Mouse (Mus musculus): ENCODE data around the gene Myl6.
"Not testable (repeated sequence)": the region's sequence is repeated elsewhere in the genome, so short reads cannot be mapped to it uniquely, and the experiment has no call there.

The Myl6 gene

DNA sequence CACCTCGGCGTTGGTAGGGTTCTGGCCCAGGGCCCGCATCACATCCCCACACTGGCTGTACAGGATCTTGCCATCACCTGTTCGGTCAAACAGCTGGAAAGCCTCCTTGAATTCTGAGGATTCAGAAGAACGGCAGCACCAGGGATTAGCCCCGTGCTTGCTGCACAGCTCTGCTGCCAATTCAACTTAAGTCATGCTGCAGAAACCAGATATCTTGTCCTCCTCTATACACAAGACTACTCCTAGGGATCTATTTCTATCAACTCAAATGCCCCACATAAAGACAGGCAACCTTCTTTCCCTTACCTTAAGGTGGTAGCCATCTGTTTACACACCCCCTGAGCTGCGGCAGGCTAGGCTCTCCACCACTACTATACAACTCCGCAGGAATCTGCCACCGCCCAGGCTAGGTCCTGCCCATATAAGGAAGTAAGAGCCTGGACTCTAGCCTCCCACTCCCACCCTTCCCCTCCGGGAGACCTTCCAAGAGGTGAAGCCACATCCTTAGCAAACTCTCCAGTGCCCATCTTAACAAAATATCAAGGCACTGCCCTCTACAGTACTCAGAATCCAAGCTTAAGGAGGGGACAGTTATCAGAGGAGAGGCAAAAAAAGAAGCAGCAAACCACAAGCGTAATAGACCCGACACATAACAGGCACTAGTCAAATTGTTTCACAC, 1.2 kb downstream of the Myl6 start:
- in situ Hi-C loops (cut with MboI; ENCODE audit: low pct_unique_long_range_greater_than_20kb in 1 of 2, low sequenced_read_pairs in 2 of 2, unreplicated experiment in 1 of 2): no loop called here

DNA sequence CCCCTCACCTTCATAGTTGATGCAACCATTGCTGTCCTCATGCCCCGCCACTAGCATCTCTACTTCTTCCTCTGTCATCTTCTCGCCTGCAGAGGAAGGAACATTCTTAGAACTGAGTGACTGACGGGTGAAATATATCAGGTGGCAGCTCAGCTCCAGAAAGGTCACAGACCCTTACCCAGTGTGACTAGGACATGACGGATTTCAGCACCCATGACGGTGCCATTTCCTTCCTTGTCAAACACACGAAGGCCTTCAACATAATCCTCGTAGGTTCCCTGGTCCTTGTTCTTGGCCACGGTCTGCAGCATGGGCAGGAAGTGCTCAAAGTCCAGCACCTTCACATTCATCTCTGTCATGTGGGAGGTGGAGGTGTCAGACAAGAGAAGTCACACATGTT, 1.9 kb downstream of the Myl6 start:
- in situ Hi-C loops (cut with MboI; ENCODE audit: low pct_unique_long_range_greater_than_20kb in 1 of 2, low sequenced_read_pairs in 2 of 2, unreplicated experiment in 1 of 2): not testable (repeated sequence)

DNA sequence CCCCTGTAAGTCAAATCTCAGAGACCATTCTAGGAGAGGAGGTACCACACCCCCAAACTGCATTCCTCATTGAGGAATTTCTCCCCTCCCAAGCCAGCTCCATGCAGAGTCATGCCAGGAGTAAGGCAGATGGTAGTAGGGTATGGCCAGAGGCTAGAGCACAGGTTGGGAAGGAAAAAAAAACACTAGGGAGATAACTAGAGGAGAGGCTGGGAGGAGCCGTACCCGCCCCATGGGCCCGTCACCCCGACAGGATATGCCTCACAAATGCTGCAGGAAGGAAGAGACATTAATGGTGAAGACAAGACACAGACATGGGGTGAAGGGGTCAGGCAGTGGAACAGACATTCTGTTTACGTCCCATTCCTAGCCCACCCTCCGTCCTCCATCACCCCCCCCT, 2.5 kb downstream of the Myl6 start:
- in situ Hi-C loops (cut with MboI; ENCODE audit: low pct_unique_long_range_greater_than_20kb in 1 of 2, low sequenced_read_pairs in 2 of 2, unreplicated experiment in 1 of 2): no loop called here

DNA sequence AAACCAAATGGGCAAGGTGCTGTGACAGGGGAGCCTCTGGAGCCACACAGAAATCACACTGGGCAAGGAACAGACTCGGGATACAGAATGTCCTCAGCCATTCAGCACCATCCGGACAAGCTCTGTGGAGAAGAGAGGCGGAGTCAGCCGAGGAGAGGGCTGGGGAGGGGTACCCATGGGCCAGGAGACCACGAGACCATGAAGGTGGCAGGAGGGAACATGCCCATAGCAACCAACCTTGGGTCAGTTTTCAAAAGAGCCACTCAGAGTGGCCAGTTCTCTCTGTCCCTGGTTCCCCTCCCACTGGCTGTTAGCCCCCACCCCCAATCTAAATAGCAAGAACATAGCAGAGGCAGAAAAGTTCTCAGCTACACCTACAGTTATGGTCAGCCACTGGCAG, 3.0 kb downstream of the Myl6 start:
- in situ Hi-C loops (cut with MboI; ENCODE audit: low pct_unique_long_range_greater_than_20kb in 1 of 2, low sequenced_read_pairs in 2 of 2, unreplicated experiment in 1 of 2): no loop called here

DNA sequence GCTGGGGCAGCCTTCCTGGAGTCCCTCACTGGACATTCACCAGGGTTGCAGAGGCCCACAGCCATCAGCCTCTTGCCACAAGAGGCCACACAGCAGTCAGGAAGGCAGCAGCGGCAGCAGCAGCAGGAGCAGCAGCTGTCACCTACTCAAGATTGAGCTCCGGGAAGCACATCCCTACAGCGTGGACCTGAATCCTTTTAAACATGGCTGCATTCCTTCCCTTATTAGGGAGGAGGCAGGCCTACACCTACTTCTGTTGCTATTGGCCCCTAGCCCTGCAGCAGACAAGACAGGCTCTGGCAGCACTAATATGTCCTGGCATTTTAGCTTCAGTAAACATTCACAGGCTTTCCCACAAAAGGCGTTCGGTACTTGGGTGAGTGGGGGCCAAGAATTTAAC, 3.7 kb downstream of the Myl6 start:
- in situ Hi-C loops (cut with MboI; ENCODE audit: low pct_unique_long_range_greater_than_20kb in 1 of 2, low sequenced_read_pairs in 2 of 2, unreplicated experiment in 1 of 2): no loop called here

DNA sequence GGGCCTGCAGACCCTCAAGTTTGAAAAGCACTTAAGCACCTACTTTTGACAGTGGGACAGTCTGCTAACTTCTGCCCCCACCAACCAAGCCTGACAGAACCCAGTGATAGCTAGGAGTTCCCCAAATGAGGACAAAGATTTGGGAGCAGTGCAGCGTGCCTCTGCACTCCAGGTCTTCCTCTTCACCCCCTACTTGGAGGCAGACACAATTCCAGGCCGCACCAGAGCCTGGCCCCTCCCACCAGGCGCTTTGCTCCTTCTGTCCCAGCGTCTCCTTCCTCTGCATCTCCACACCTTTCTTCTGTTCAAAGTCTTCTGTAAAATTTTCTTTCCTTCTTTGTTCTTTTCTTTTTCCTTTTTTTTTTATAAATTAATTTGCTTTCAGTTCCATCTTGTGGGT, 4.2 kb downstream of the Myl6 start:
- in situ Hi-C loops (cut with MboI; ENCODE audit: low pct_unique_long_range_greater_than_20kb in 1 of 2, low sequenced_read_pairs in 2 of 2, unreplicated experiment in 1 of 2): no loop called here

DNA sequence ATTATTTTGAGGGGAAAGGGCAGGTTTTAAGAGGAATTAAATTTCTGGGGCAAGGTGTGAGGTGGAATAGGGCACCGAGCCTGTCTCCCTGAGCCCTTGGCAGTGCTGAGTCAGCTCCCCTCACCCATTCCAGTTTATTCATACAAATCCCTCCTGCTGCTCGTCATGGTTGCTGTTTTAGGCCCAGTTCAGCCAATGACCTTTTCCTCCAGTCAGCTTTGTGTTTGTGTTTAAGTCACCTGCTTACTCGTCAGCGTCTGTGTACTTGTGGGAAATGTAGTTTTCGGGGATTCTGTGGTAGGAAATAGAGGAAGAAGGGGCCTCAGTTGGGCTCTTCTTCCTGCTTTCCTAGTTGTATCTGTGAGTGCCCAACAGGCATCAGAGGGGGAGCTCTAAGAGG, 4.6 kb downstream of the Myl6 start:
- in situ Hi-C loops (cut with MboI; ENCODE audit: low pct_unique_long_range_greater_than_20kb in 1 of 2, low sequenced_read_pairs in 2 of 2, unreplicated experiment in 1 of 2): no loop called here

DNA sequence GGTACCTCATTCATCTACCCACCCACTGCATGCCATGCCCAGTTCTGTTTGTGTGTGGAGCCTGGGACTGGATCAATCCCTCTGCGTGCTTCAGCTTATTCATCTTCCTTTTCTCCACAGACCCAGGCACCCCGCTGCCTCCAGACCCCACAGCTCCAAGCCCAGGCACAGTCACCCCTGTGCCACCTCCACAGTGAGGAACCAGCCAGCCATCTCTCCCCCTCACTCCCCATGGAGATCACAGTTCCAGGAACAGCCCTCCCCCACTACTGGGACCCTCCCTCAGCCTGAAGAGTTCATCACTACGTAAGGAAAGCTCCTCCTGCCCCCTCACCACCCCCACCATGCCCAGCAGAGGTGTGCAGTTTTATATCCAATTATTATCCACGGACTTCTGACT, 5.2 kb downstream of the Myl6 start:
- in situ Hi-C loops (cut with MboI; ENCODE audit: low pct_unique_long_range_greater_than_20kb in 1 of 2, low sequenced_read_pairs in 2 of 2, unreplicated experiment in 1 of 2): no loop called here

DNA sequence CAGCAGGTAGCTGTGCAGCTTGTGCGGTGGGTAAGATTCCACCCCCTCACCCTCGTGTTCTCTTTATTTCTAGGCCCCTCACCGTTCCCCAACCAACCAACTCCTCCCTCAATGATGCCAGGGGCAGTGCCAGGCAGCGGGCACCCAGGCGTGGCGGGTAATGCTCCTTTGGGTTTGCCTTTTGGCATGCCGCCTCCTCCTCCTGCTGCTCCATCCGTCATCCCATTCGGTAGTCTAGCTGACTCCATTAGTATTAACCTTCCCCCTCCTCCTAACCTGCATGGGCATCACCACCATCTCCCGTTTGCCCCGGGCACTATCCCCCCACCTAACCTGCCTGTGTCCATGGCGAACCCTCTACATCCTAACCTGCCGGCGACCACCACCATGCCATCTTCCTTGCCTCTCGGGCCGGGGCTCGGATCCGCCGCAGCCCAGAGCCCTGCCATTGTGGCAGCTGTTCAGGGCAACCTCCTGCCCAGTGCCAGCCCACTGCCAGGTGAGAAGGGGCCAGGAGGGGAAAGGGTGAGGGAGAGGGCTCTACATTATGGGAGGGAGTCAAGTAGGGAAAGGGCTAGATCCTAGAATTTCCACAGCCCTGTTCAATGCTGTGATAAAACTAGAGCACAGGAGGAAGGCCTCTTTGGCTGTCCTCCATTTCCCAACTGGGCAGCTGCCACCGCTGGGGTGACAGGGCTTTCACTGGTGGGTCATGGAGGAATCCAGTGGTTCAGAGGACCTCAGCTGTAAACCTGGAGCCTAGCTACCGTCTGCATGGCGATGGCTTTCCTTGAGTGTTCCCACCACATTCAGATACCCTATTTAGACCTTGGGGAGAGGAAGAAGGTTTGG, 5.9 kb downstream of the Myl6 start:
- in situ Hi-C loops (cut with MboI; ENCODE audit: low pct_unique_long_range_greater_than_20kb in 1 of 2, low sequenced_read_pairs in 2 of 2, unreplicated experiment in 1 of 2): no loop called here

DNA sequence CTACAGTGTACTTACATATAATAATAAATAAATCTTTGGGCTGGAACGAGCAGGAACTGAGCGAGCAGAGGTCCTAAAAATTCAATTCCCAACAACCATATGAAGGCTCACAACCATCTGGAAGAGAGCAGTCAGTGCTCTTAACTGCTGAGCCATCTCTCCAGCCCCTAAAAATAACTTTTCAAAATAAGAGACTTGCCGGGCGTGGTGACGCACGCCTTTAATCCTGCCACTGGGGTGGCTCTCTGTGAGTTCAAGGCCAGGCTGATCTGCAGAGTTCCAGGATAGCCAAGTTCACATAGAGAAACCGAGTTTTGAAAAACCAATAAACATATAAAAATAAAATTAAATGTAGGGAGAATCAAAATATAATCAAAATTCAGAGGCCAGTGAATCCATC, 7.6 kb downstream of the Myl6 start:
- in situ Hi-C loops (cut with MboI; ENCODE audit: low pct_unique_long_range_greater_than_20kb in 1 of 2, low sequenced_read_pairs in 2 of 2, unreplicated experiment in 1 of 2): no loop called here

DNA sequence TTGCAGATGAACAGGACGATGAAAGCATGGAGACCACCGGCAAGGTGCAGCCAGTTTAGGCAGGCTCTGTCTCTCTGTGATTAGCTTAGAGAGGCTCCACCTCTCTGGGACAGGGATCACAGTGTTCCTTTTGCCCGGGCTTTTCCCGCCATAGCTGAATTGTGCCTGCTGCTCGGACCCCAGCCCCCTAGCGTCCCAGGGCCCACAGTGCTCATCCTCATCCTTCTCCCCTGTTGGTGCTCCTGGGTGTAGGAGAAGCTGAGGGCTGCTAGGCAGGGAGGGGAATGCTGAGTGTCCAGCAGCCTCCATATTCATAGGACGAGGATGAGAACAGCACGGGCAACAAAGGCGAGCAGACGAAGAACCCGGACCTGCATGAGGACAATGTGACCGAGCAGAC, 19.6 kb downstream of the Myl6 start:
- in situ Hi-C loops (cut with MboI; ENCODE audit: low pct_unique_long_range_greater_than_20kb in 1 of 2, low sequenced_read_pairs in 2 of 2, unreplicated experiment in 1 of 2): no loop called here

DNA sequence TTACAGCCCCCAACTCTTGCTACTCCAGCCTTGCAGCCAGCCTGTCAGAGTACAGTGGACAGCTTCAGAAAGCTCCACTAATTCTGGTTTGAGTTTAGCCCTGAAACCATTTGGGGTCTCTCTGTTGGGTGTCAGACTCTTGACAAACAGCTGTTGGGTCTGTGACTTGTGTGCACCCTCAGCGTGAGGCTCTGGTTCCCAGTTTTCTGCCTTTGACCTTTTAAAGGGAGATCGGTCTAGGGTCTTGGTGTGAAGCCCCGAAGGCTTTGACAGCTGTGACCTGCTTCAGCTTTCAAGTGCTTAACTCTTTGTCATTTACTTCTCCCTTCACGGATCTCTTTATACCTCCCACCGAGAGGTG, 33.7 kb downstream of the Myl6 start:
- in situ Hi-C loops (cut with MboI; ENCODE audit: low pct_unique_long_range_greater_than_20kb in 1 of 2, low sequenced_read_pairs in 2 of 2, unreplicated experiment in 1 of 2): no loop called here

DNA sequence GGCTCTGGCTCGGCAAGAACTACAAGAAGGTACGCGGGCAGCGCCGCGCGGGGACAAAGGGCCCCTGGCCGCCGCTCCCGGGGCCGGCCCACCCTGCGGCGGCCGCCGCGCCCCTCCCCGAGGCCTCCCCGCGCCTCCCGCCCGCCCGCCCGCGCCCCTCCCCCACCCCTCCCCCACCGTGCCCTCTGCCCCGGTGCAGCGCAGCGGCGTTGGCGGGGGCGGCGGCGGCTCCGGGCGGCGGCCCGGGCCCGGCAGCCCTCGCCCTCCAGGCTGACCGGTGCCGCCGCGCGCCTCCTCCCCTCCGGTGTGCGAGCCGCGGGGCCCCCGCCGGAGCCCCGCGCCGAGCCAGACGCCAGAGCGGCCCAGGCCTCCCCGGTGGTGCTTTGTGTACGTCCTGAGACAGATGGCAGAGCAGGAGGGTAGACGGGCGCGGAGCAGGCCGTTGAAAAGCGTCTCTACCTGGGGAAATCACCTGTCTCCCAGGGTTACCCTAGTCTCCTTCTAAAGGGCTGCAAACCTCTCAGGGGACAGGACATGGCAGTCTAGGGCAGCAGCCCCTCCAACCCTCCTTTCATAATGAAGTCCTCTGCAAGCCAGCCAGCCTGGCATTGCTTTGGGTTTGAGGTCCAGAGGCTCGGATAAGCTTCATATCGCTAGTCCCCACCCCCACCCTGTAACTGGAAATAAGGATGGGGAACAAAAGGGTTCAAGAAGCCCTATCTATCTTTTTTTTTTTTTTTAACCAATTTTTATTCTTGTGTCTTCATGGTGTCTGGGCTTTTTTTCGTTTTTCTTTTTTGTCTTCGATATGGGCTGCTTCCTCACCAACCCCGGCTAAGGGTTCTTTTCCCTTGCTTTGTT, 34.3 kb downstream of the Myl6 start:
- in situ Hi-C loops (cut with MboI; ENCODE audit: low pct_unique_long_range_greater_than_20kb in 1 of 2, low sequenced_read_pairs in 2 of 2, unreplicated experiment in 1 of 2): loop anchor here in 1 of 2 experiments (10.0 kb wide), 1 partner anchor 115 kb away; no protein-coding TSS in a partner anchor

DNA sequence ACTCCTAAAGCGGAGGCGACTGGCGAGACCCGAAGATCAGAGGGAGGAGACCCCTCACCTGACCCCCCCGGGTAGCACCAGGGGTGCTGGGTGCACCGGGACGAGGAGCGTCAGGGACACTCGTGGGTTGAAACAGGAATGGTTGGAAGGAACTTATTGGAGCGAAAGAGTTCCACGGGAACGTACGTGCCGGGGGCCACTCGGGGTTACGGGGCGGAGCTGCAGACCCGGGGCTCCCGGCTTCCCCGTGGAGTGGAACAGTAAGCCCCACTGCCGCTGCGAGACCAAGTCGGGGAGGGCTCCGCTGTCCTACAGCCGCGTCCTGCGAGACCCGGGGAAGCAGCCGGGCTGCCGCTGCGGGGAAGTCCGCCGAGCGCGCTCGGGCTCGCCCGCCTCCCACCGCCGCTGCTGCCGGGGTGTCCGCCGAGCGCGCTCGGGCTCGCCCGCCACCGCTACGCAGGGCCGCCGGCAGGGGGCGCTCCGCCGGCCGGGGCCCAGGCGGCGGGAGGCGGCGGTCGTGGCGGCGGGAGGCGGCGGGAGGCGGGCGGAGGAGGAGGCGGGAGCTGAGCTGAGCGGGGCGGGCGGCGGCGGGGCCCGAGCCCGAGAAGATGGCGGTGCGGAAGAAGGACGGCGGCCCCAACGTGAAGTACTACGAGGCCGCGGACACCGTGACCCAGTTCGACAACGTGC, 35.1 kb downstream of the Myl6 start, which contains the start of gene Smarcc2:
Gene Smarcc2 (plus strand): TSS at position 530 of the 690 bp plus-strand sequence.
- in situ Hi-C loops (cut with MboI; ENCODE audit: low pct_unique_long_range_greater_than_20kb in 1 of 2, low sequenced_read_pairs in 2 of 2, unreplicated experiment in 1 of 2): loop anchor here in 1 of 2 experiments (10.0 kb wide), 1 partner anchor 114 kb away; no protein-coding TSS in a partner anchor

DNA sequence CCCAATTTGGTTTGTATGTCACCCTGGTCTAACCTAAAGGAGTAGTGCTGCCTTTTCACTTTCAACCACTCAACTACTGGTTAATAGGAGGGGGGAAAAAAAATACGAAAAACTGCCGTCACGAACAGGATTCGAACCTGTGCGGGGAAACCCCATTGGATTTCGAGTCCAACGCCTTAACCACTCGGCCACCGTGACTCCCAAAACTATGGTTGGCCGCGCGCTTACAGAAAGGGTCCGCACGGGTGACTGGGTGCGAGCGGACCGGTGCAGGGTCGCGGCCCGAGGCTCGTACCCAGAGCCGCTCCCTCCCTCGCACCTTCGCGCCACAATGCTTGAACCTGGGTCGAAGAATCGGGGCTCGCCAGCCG, 35.6 kb downstream of the Myl6 start:
- in situ Hi-C loops (cut with MboI; ENCODE audit: low pct_unique_long_range_greater_than_20kb in 1 of 2, low sequenced_read_pairs in 2 of 2, unreplicated experiment in 1 of 2): loop anchor here in 1 of 2 experiments (10.0 kb wide), 1 partner anchor 114 kb away; no protein-coding TSS in a partner anchor

DNA sequence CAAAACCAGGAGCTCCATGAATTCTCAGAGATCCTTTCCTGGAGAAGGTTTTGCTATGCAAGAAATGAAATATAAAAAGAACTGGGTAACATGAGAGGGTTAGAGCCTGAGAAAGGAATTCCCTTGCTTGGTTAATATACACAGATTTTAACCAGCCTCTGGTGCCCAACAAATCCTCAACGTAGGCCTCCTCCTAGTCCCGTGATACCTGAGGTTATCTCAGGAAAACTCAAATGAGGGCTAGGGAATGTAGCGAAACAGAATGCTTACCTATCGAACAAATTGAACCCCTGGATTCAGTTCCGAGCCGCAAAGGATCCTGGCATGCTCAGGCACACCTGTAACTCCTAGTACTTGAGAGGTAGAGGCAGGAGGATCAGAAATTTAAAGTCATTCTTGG, 36.3 kb downstream of the Myl6 start:
- in situ Hi-C loops (cut with MboI; ENCODE audit: low pct_unique_long_range_greater_than_20kb in 1 of 2, low sequenced_read_pairs in 2 of 2, unreplicated experiment in 1 of 2): loop anchor here in 1 of 2 experiments (10.0 kb wide), 1 partner anchor 113 kb away; no protein-coding TSS in a partner anchor

DNA sequence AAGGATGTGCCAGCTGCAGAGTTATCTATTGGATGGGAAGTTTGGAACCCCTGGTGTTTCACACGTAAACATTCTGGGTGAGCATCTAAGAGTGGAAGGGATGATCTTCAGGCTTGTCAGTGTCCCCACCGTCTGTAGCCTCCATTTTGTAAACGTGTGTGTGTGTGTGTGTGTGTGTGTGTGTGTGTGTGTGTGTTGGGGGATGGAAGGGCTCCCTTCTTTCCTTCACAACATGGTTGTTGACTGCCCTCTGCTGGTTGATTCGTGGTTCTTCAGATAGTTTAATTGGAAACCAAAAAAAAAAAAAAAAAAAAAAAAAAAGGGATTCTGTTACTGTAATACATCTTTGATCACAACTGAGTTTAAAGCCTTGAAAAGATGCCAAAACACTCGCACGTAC, 38.7 kb downstream of the Myl6 start:
- in situ Hi-C loops (cut with MboI; ENCODE audit: low pct_unique_long_range_greater_than_20kb in 1 of 2, low sequenced_read_pairs in 2 of 2, unreplicated experiment in 1 of 2): loop anchor here in 1 of 2 experiments (10.0 kb wide), 1 partner anchor 110 kb away; no protein-coding TSS in a partner anchor

DNA sequence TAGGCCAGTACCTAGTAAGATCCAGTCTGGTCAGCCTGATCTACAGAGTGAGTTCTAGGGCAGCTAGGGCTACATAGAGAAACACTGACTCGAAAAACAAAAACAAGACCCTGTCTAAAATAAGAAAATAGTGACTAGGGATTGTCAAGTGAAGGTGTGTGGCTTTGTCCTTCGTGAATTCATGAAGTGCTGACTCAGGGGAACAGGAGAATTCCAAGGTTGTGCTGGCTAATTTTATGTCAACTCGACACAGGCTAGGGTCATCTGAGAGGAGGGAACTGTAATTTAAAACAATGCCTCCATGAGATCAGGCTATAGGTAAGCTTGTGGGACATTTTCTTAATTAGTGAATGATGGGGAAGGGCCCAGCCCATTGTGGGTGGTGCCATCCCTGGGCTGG, 39.5 kb downstream of the Myl6 start:
- in situ Hi-C loops (cut with MboI; ENCODE audit: low pct_unique_long_range_greater_than_20kb in 1 of 2, low sequenced_read_pairs in 2 of 2, unreplicated experiment in 1 of 2): loop anchor here in 1 of 2 experiments (10.0 kb wide), 1 partner anchor 110 kb away; no protein-coding TSS in a partner anchor

Measured in mouse embryonic stem cell (cell line).